Mouse (Mus musculus) Patski (cell line): ENCODE data around the gene Timm10. TPM values are rescaled to one million over a fixed set of nuclear protein-coding genes. Genes with fewer than 3 reads are reported as not detected.
"Not testable (repeated sequence)": the region's sequence is repeated elsewhere in the genome, so short reads cannot be mapped to it uniquely, and the experiment has no call there.

Experiments used
- ATAC-seq: fragments of 100-300 bp; one replicate; pipeline ENCODE4 v1.8.0; 2021
- CTCF ChIA-PET: fragments of 350-600 bp; sonication (Branson Sonifier 250); formaldehyde crosslinking; loops from one replicate; lab custom pipeline; 2022; ENCODE audit warnings: inconsistent platforms; lab: Charles Lee
- POLR2A ChIA-PET: fragments of 350-600 bp; sonication (Branson Sonifier 250); formaldehyde crosslinking; loops from one replicate; lab custom pipeline; 2022; ENCODE audit warnings: antibody characterized with exemption, inconsistent platforms; lab: Charles Lee
- DNase-seq: peaks from one replicate; pipeline ENCODE4 v3.0.0-alpha.2; 2011; ENCODE audit warnings: low read depth, low spot score
- H3K27me3 ChIP-seq: fragments of 371-371 bp; one replicate; pipeline ENCODE4 v1.5.1; 2021
- CTCF ChIP-seq: fragments of 100-300 bp; IDR thresholded peaks from one replicate; pipeline ENCODE4 v1.5.1; 2021
- in situ Hi-C: fragments of 300-500 bp; cut with MboI; formaldehyde crosslinking; loops from 3 replicates; pipeline ENCODE4 v1.11.1; 2018; ENCODE audit warnings: low pct_unique_long_range_greater_than_20kb, mixed read lengths
- polyA plus RNA-seq: library from polyadenylated mRNA; unstranded; gene quantifications from one replicate; pipeline ENCODE4 v1.2.3, GENCODE M21; 2021

Gene Timm10
- polyA plus RNA-seq, 1 experiment from 2014 or later = 56.5 TPM

DNA sequence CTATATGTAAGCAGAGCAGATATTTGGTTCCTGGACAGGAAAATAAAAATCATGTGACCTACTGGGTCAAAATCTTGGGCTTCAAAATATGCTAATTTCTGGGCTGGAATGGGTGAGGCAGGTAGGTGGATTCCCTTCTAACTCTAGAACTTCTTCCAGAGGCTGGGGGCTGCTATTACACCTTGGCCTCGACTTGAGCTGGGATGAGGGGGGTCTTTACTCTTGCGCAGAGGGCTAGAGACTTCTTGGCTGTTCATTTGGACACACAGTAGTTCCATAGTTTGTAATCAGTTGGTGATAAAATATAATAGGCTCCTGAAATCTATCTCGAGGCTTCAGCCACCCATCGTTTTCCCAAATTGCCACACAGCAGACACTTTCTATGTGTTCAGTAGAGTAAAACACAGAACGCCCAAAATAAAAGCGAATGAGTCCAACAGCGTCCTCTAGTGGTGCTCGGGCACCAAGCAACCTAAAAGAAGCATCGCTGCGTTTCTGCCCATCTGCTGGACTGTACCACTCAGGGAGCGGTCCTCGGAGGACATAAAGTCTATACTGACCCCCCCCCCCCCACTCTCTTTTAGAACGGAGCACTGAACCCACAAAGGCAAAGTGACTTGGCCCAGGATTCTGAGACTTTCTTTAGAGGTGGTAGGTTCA, 28.8 kb upstream of the Timm10 start:
- CTCF ChIA-PET = interaction anchor here (0.7 to 3.1 kb wide), 11 partner anchors 9 to 57 kb away, joined by 3 to 21 read pairs (median 3); no protein-coding TSS in a partner anchor

DNA sequence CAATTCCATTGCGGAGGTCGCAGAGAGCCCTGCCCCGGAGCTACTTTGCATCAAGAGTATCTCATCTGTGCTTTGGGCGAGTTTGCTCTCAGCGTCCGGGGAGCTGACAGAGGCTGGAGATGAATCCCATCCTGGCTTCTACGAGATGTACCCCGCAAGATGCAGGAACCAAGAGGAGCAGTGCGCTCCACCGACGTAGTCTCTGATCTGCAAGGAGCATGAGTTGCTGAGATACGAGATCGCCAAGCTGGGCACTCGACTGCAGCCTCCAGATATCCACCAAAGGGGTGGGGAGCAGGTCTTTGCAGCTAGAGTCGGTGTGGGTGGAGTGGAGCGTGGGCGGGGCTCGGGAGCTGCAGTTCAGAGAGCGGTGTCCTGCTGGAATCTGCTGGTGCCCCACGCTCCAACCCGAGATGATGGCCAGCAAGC, 28.3 kb upstream of the Timm10 start, which contains the start of gene Ube2l6:
Gene Ube2l6, plus strand, starts transcription at position 336 of the 429 bp plus-strand sequence.
- ATAC-seq (peak; percentile 56), DNase-seq (no peak)
- ChIA-PET POLR2A (interaction anchor here (0.6 kb wide), 1 partner anchor 94 kb away, joined by 3 read pairs; no protein-coding TSS in a partner anchor), CTCF (interaction anchor here (0.7 to 3.1 kb wide), 11 partner anchors 9 to 58 kb away, joined by 3 to 21 read pairs (median 4); no protein-coding TSS in a partner anchor)
- no peaks in the 10 kb centered on the region for H3K27me3 ChIP-seq
- in situ Hi-C loops = no loop called here
- no peak for TF ChIP-seq CTCF

More for the DNA sequence above, 28.8 kb upstream of the Timm10 start:
- ATAC-seq (peak; percentile 73), DNase-seq (no peak)
- POLR2A ChIA-PET = no interaction called here
- no peaks in the 10 kb centered on the region for H3K27me3 ChIP-seq
- in situ Hi-C loops = no loop called here
- TF ChIP-seq CTCF = peak; percentile 92

DNA sequence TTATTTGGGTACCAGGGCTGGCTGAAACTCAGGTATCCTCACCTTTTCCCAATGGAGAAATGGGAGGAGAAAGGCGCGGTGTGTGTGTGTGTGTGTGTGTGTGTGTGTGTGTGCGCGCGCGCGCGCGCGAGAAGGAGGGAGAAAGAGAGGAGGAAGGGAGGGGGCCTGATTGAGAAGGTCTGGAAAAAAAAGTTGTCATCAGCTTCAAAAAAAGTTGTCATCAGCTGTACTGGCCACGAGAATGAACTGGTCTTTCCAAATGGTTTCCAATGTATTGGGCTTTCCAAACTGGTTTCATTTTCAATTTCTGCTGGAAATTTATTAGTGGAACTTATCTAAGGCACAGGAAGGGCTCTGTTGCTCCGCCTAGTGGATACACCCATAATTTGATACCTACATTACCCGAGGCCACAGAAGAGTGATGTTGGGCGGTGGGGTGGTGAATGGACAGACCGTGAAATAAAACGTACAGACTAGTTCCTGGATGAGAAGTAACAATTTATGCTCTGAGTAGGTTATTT, 27.7 kb upstream of the Timm10 start:
- CTCF ChIA-PET = interaction anchor here (0.7 to 3.1 kb wide), 8 partner anchors 11 to 58 kb away, joined by 3 to 21 read pairs (median 5); no protein-coding TSS in a partner anchor
- POLR2A ChIA-PET = interaction anchor here (0.6 kb wide), 1 partner anchor 95 kb away, joined by 3 read pairs; no protein-coding TSS in a partner anchor
- in situ Hi-C loops = no loop called here
- peak; percentile 78 for TF ChIP-seq CTCF
- DNase-seq = no peak
- peak; percentile 72 for ATAC-seq
- H3K27me3 ChIP-seq = no peaks in the 10 kb centered on the region

DNA sequence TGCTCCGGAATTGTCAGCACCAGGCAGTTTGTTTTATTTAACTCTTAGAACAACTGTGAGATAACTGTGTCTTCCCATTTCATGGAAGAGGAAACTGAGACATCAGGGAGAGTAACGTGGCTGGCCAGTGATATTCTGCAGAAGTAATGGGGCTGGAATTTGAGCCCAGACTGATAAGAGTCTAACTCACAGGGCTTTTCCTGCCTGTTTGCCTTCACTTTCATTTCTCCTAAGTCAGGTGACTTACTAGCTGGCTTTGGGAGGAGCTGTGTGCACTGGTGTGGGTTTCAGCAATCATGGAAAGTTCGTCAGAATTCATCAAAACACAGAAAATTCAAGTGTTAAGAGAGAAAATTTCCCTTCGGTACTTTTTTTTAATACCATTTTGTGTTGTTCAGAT, 26.5 kb upstream of the Timm10 start:
- in situ Hi-C loops = loop anchor here (10.0 kb wide), 1 partner anchor 316 kb away; no protein-coding TSS in a partner anchor
- DNase-seq (no peak), ATAC-seq (no peak)
- no peaks in the 10 kb centered on the region for H3K27me3 ChIP-seq
- no peak for TF ChIP-seq CTCF
- CTCF ChIA-PET = interaction anchor here (0.7 to 3.1 kb wide), 2 partner anchors 16 to 59 kb away, joined by 3 to 21 read pairs; no protein-coding TSS in a partner anchor
- POLR2A ChIA-PET = no interaction called here

DNA sequence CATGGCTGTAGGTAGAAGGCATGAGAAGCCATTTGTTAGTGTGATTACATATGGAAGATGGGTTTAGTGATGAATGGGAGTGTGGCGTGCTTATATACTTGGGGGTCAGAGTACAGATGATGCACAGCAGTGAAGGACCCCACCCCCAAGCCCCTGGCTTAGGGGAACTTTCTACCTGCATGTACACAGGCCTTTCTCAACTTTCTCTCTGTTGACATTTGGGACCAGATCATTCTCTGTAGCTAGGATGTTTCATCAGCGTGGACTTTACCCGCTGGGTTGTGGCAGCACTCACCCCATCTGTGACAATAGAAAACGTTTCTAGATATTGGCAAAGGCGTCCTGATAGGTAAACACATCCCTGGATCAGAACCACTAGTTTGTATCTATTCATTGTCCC, 25.6 kb upstream of the Timm10 start:
- in situ Hi-C loops = loop anchor here (10.0 kb wide), 1 partner anchor 316 kb away; no protein-coding TSS in a partner anchor
- CTCF ChIA-PET, DNase-seq, H3K27me3 ChIP-seq, POLR2A ChIA-PET, ATAC-seq: not testable (repeated sequence)

DNA sequence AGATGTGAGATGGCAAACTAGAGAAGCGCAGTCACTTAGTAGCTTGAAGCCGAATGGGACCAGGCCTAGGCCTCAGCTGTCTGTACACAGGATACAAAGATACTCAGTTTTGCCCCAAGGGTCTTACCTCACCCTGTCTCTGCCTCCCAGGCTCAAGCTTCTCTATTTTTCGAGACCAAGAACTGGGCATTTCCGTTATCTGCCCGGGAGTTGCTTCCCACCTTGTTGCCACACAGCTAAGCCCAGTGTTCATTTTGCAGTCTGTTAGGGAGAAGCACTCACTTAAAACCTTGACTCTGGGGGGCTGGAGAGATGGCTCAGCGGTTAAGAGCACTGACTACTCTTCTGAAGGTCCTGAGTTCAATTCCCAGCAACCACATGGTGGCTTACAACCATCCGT, 22.8 kb upstream of the Timm10 start:
- ChIA-PET POLR2A (interaction anchor here (0.9 kb wide), 1 partner anchor 51 kb away, joined by 5 read pairs; no protein-coding TSS in a partner anchor), CTCF (interaction anchor here (0.9 to 1.6 kb wide), 3 partner anchors 16 to 64 kb away, joined by 3 to 4 read pairs (median 3); no protein-coding TSS in a partner anchor)
- in situ Hi-C loops = loop anchor here (10.0 kb wide), 1 partner anchor 319 kb away; no protein-coding TSS in a partner anchor
- DNase-seq (no peak), ATAC-seq (no peak)
- no peaks in the 10 kb centered on the region for H3K27me3 ChIP-seq
- TF ChIP-seq CTCF = no peak

DNA sequence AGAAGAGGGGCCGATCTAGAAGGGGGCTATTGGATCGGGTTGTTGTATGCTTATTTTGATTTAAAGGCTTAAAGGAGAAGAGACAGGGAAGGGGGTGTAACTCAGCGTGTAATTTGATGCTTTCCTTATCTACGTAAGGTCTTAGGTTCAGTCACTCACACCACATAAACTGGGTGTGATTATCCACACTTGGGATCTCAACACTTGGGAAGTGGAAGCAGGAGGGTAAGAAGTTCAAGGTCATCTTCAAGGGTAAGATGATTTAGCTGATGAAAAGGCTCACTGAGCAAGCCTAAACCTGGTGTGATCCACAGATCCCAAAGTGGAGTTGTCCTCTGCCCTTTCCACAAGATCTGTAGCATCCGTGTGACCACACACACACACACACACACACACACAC, 20.3 kb upstream of the Timm10 start:
- in situ Hi-C loops = loop anchor here (10.0 kb wide), 1 partner anchor 322 kb away; no protein-coding TSS in a partner anchor

DNA sequence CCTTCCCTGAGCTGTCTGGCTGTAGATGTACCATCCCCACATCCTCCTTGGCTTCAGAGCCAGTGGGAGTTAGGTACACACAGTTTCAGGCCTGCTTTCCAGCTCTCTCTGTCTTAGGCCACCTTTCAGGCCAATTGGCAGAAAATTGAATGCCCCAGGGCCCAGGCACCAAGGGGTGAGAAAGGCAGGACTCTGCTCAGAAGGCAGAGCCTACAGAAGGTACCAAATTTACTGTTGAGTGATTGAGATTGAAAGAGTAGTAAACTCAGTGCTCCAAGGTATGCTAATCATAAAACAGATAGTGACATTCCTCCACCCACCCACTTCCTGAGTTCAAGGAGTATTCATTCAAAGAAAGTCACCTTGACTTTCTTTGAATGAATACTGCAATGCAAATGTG, 17.5 kb upstream of the Timm10 start:
- CTCF ChIA-PET = no interaction called here
- DNase-seq = no peak
- in situ Hi-C loops = loop anchor here (10.0 kb wide), 1 partner anchor 325 kb away; no protein-coding TSS in a partner anchor
- TF ChIP-seq CTCF = no peak
- no peaks in the 10 kb centered on the region for H3K27me3 ChIP-seq
- POLR2A ChIA-PET = interaction anchor here (0.6 kb wide), 1 partner anchor 98 kb away, joined by 4 read pairs; no protein-coding TSS in a partner anchor
- ATAC-seq = no peak

More for the DNA sequence above, 20.3 kb upstream of the Timm10 start:
- ATAC-seq (no peak), DNase-seq (no peak)
- POLR2A ChIA-PET = interaction anchor here (1.4 kb wide), 1 partner anchor 18 kb away, joined by 4 read pairs; no protein-coding TSS in a partner anchor
- no peaks in the 10 kb centered on the region for H3K27me3 ChIP-seq
- TF ChIP-seq CTCF = no peak
- CTCF ChIA-PET = no interaction called here

DNA sequence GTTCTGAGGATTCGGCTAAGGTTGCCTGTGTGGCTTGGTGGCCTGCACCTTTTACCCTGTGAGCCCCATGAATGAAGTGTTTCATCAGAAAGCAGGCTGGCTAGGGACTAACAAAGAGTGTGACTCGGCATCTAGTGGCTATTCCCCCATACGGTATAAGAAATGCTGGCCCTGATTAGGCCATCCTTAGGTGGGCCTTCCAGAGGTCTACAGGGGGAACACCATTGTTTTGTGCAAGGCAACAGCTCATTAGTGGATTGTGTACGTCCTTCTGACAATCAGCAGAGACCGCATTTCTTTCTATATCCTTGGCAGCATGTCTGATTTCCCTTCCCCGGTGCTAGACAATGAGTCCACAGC, 16.3 kb upstream of the Timm10 start:
- H3K27me3 ChIP-seq = no peaks in the 10 kb centered on the region
- ChIA-PET CTCF (interaction anchor here (0.7 to 1.7 kb wide), 4 partner anchors 12 to 74 kb away, joined by 3 to 6 read pairs (median 4); partner anchors contain the start of genes Smtnl1 and Ube2l6), POLR2A (interaction anchor here (0.6 kb wide), 2 partner anchors 220 to 784 kb away, joined by 4 to 5 read pairs; no protein-coding TSS in a partner anchor)
- no peak for TF ChIP-seq CTCF
- ATAC-seq (no peak), DNase-seq (no peak)
- in situ Hi-C loops = no loop called here

DNA sequence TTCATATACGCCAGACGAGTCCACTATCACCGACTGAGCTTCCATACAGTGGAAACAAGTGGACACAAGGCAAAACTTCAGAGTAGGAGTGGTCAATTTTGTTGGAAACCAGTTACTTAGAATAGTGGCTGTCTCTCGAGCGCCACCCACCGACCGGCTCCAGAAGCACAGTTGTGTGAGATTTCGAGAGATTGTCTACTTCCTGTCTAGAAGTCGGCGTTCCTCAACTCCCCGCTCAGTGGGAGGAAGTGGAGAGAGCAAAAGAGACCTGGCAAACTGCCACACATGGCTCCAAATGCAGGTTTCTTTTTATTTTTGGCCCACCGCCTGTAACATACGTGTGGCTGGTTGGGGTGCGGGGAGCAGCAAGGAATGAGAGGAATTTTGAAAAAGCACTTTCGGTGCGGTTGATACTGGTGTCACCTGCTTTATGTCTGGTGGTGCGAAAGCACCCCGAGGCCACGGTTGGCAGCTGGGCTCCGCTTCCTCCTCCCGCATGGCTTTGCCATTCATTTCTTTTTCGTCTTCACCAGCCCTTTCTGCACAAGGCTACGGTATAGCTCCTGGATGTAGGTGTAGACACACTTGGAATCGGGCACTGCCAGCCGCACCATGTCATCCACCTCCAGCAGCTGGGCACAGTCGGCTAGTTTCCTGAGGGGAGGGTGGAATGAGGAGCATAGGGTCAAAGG, 15.8 kb upstream of the Timm10 start:
- in situ Hi-C loops = no loop called here
- TF ChIP-seq CTCF = peak; percentile 78
- no peak for DNase-seq
- ATAC-seq = peak; percentile 61
- POLR2A ChIA-PET = no interaction called here
- CTCF ChIA-PET = interaction anchor here (0.7 to 1.7 kb wide), 5 partner anchors 9 to 75 kb away, joined by 3 to 6 read pairs (median 3); partner anchors contain the start of genes Smtnl1 and Ube2l6
- no peaks in the 10 kb centered on the region for H3K27me3 ChIP-seq
